Mouse (Mus musculus) hindbrain, embryonic 11.5 days (tissue): ENCODE measurements around the gene Scn3b. TPM values are rescaled to one million over a fixed set of nuclear protein-coding genes. Genes with fewer than 3 reads are reported as not detected.

Experiments used
- ATAC-seq: fragments of 200-750 bp; cut with Nextera tagmentation; 2 replicates; pipeline ENCODE4 v1.8.0; 2017; ENCODE audit warnings: mild to moderate bottlenecking, moderate TSS enrichment, moderate library complexity; ENCODE audit not compliant: low FRiP score
- DNase-seq: peaks from one replicate; pipeline ENCODE4 v3.0.0-alpha.2; 2015; ENCODE audit warnings: low spot score
- H3K27ac ChIP-seq: fragments of 300-500 bp; sonication (generic); 2 replicates; pipeline ENCODE4 v1.5.1; 2014; ENCODE audit warnings: mild to moderate bottlenecking, low read depth, low read length
- H3K27me3 ChIP-seq: fragments of 300-500 bp; sonication (generic); 2 replicates; pipeline ENCODE4 v1.6.1; 2014; ENCODE audit warnings: mild to moderate bottlenecking, low read length, moderate library complexity, mixed read lengths; ENCODE audit not compliant: control insufficient read depth, insufficient read depth
- H3K36me3 ChIP-seq: fragments of 300-500 bp; sonication (generic); 2 replicates; pipeline ENCODE4 v1.6.1; 2014; ENCODE audit warnings: mild to moderate bottlenecking, low read length, moderate library complexity, mixed read lengths; ENCODE audit not compliant: control insufficient read depth, insufficient read depth
- H3K4me1 ChIP-seq: fragments of 300-500 bp; sonication (generic); replicated peaks from 2 replicates; pipeline ENCODE4 v1.6.1; 2014; ENCODE audit warnings: low read length, mixed read lengths; ENCODE audit not compliant: control insufficient read depth, insufficient read depth
- H3K4me2 ChIP-seq: fragments of 300-500 bp; sonication (generic); replicated peaks from 2 replicates; pipeline ENCODE4 v1.6.1; 2014; ENCODE audit warnings: mild to moderate bottlenecking, low read depth, low read length
- H3K4me3 ChIP-seq: fragments of 300-500 bp; sonication (generic); 2 replicates; pipeline ENCODE4 v1.5.1; 2014; ENCODE audit warnings: low read depth, low read length
- H3K9ac ChIP-seq: fragments of 300-500 bp; sonication (generic); 2 replicates; pipeline ENCODE4 v1.6.1; 2014; ENCODE audit warnings: low read depth, low read length
- H3K9me3 ChIP-seq: fragments of 300-500 bp; sonication (generic); 2 replicates; pipeline ENCODE4 v1.6.1; 2016; ENCODE audit warnings: low read length; ENCODE audit not compliant: control insufficient read depth
- WGBS: fragments of 180-500 bp; shearing (Covaris S2); extraction: QIAGEN DNeasy Blood & Tissue Kit; methylation state at CpG from one replicate; pipeline ENCODE4 v1.1.7; 2014; 5-methylcytosine and 5-hydroxymethylcytosine counted together
- polyA plus RNA-seq: library from polyadenylated mRNA; unstranded; fragments of >200 nt; fragmentation: Nextera tagmentation; extraction: Ambion mirVana; gene quantifications from 2 replicates; pipeline ENCODE4 v1.2.1, GENCODE M21; 2014

Scn3b gene
- polyA plus RNA-seq, 1 experiment from 2014 or later, result 22.5 TPM

DNA sequence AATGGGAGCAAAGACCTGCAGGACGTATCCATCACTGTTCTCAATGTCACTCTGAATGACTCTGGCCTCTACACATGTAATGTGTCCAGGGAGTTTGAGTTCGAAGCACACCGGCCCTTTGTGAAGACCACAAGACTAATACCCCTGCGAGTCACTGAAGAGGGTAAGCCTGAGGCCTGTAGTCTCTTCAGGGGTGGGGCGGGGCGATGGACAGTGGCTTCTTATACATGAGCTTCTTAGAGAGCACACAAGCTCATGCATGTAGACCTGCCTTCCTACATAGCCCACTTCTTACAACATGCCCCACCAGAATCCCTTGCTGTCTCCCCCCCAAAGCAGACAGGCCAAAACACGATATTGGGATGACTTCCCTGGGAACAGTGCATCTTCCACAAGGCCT is 10.4 kb downstream of the Scn3b start:
- Histone ChIP-seq H3K27ac (no peak overlapping the region), H3K4me1 (no peaks in the 10 kb centered on the region), H3K4me2 (no peak overlapping the region), H3K9ac (no peak overlapping the region), H3K9me3 (no peaks in the 10 kb centered on the region), H3K4me3 (no peak overlapping the region), H3K36me3 (no peaks in the 10 kb centered on the region), H3K27me3 (no peaks in the 10 kb centered on the region)
- no peak for DNase-seq
- ATAC-seq, result no peak
- WGBS, result 92% methylated on average over 7 of the region's 7 CpGs

DNA sequence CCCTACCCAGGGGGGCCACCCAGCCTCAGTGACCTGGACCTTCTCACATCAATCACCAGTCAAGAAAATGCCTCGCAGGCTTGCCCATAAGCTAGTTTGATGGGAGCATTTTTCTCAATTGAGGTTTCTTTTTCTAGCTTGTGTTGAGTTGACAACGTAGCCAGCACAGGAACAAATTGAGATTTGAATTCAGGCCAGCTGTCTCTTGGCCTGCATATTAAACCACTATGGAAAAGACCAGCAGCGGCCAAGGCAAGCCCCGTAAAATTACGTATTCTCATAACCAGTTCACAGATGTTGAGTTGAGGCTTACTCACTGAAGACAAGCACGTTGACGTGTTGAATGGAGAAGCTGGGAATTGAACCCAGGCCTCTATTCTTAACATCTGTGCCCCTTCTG is 14.0 kb downstream of the Scn3b start:
- Histone ChIP-seq H3K9ac (no peak overlapping the region), H3K36me3 (no peaks in the 10 kb centered on the region), H3K4me2 (no peak overlapping the region), H3K27me3 (no peaks in the 10 kb centered on the region), H3K4me3 (no peak overlapping the region), H3K9me3 (no peaks in the 10 kb centered on the region), H3K4me1 (no peaks in the 10 kb centered on the region), H3K27ac (no peak overlapping the region)
- DNase-seq (no peak), ATAC-seq (no peak)
- WGBS, result 84% methylated on average over 7 of the region's 7 CpGs

- 91% methylated on average over 4 of the region's 4 CpGs for WGBS
- DNase-seq, result no peak
These were observed 23.5 kb downstream of the Scn3b start for GRCm38 (mm10) chr9:40292475-40292874.

GRCm38 (mm10) chr9:40293286-40293685 is 24.3 kb downstream of the Scn3b start:
- H3K9me3 ChIP-seq, result no peaks in the 10 kb centered on the region
- no peak overlapping the region for H3K27ac ChIP-seq
- ATAC-seq (no peak), DNase-seq (no peak)
- H3K4me2 ChIP-seq, result no peak overlapping the region
- H3K27me3 ChIP-seq, result no peaks in the 10 kb centered on the region
- H3K4me1 ChIP-seq, result no peaks in the 10 kb centered on the region
- no peak overlapping the region for H3K9ac ChIP-seq
- H3K4me3 ChIP-seq, result no peak overlapping the region
- WGBS, result 94% methylated on average over 8 of the region's 8 CpGs
- H3K36me3 ChIP-seq, result no peaks in the 10 kb centered on the region

More at GRCm38 (mm10) chr9:40292475-40292874, 23.5 kb downstream of the Scn3b start:
- Histone ChIP-seq H3K36me3 (no peaks in the 10 kb centered on the region), H3K4me3 (no peak overlapping the region), H3K9me3 (no peaks in the 10 kb centered on the region), H3K4me2 (no peak overlapping the region), H3K27me3 (no peaks in the 10 kb centered on the region), H3K9ac (no peak overlapping the region), H3K4me1 (no peaks in the 10 kb centered on the region), H3K27ac (no peak overlapping the region)
- no peak for ATAC-seq

GRCm38 (mm10) chr9:40293740-40294139 is 24.7 kb downstream of the Scn3b start:
- H3K36me3 ChIP-seq, result no peaks in the 10 kb centered on the region
- ATAC-seq (no peak), DNase-seq (no peak)
- H3K27me3 ChIP-seq, result no peaks in the 10 kb centered on the region
- no peak overlapping the region for H3K27ac ChIP-seq
- 87% methylated on average over 5 of the region's 5 CpGs for WGBS
- no peaks in the 10 kb centered on the region for H3K9me3 ChIP-seq
- H3K4me1 ChIP-seq, result no peaks in the 10 kb centered on the region
- H3K4me2 ChIP-seq, result no peak overlapping the region
- no peak overlapping the region for H3K9ac ChIP-seq
- no peak overlapping the region for H3K4me3 ChIP-seq

DNA sequence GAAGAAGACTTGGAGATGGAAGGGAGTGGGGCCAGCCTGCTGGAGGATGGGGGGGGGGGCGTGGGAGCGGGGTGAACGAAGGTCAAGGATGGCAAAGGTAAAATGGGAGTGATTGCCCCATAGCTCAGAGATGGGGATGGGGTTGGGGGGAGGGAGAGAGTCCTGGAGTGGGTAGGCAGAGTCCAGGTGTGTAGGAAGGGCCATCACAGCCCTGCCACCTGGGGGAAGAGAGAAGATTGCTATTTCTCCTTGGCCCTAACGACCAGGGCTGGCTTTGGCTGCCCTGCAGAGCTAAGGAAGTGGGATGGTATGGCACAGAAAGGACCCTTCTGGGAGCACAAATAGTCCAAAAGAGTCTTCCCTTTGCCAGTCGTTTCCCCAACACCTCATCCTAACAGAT is 25.2 kb downstream of the Scn3b start:
- no peak overlapping the region for H3K27ac ChIP-seq
- WGBS, result 90% methylated on average over 5 of the region's 5 CpGs
- H3K27me3 ChIP-seq, result no peaks in the 10 kb centered on the region
- no peak overlapping the region for H3K4me2 ChIP-seq
- DNase-seq, result no peak
- no peak overlapping the region for H3K9ac ChIP-seq
- ATAC-seq, result no peak
- H3K36me3 ChIP-seq, result no peaks in the 10 kb centered on the region
- no peak overlapping the region for H3K4me3 ChIP-seq
- no peaks in the 10 kb centered on the region for H3K9me3 ChIP-seq
- H3K4me1 ChIP-seq, result no peaks in the 10 kb centered on the region

- Histone ChIP-seq H3K4me2 (no peak overlapping the region), H3K27ac (no peak overlapping the region), H3K4me3 (no peak overlapping the region), H3K36me3 (no peaks in the 10 kb centered on the region), H3K4me1 (no peaks in the 10 kb centered on the region), H3K27me3 (no peaks in the 10 kb centered on the region), H3K9ac (no peak overlapping the region), H3K9me3 (no peaks in the 10 kb centered on the region)
- no peak for ATAC-seq
- DNase-seq, result no peak
- WGBS, result 100% methylated on average over 1 of the region's 1 CpGs
These were observed 25.8 kb downstream of the Scn3b start for GRCm38 (mm10) chr9:40294866-40295265.

- Histone ChIP-seq H3K27me3 (no peaks in the 10 kb centered on the region), H3K9ac (no peak overlapping the region), H3K4me2 (no peak overlapping the region), H3K4me1 (no peaks in the 10 kb centered on the region), H3K27ac (no peak overlapping the region), H3K9me3 (no peaks in the 10 kb centered on the region), H3K36me3 (no peaks in the 10 kb centered on the region), H3K4me3 (no peak overlapping the region)
- no peak for ATAC-seq
- 93% methylated on average over 5 of the region's 5 CpGs for WGBS
- DNase-seq, result no peak
These were observed 27.2 kb downstream of the Scn3b start for GRCm38 (mm10) chr9:40296251-40296650.

GRCm38 (mm10) chr9:40297969-40298368 is 29.0 kb downstream of the Scn3b start:
- no peak overlapping the region for H3K4me2 ChIP-seq
- no peak overlapping the region for H3K27ac ChIP-seq
- H3K9ac ChIP-seq, result no peak overlapping the region
- H3K27me3 ChIP-seq, result no peaks in the 10 kb centered on the region
- WGBS, result 87% methylated on average over 9 of the region's 9 CpGs
- DNase-seq, result no peak
- H3K4me1 ChIP-seq, result no peaks in the 10 kb centered on the region
- ATAC-seq, result no peak
- no peaks in the 10 kb centered on the region for H3K36me3 ChIP-seq
- H3K9me3 ChIP-seq, result no peaks in the 10 kb centered on the region
- no peak overlapping the region for H3K4me3 ChIP-seq
